Mouse (Mus musculus) urinary bladder, postnatal 14 days (tissue): ENCODE results near the gene Ccdc177.
"Not testable (repeated sequence)": the region's sequence is repeated elsewhere in the genome, so short reads cannot be mapped to it uniquely, and the experiment has no call there.

Experiments used
- DNase-seq: peaks from one replicate; pipeline ENCODE4 v3.0.0; 2021; ENCODE audit warnings: low spot score

Gene Ccdc177

GRCm38 (mm10) chr12:80760396-80760801 lies at the start of gene Ccdc177:
Gene Ccdc177 (minus strand): TSS chr12:80760687.
- peak; percentile 79 for DNase-seq

GRCm38 (mm10) chr12:80810005-80810404 lies 49.5 kb upstream of the Ccdc177 start:
- no peak for DNase-seq

- no peak for DNase-seq
Measured at GRCm38 (mm10) chr12:80807451-80808085, 47.1 kb upstream of the Ccdc177 start.

- DNase-seq: no peak
Measured at GRCm38 (mm10) chr12:80804861-80805428, 44.5 kb upstream of the Ccdc177 start.

- DNase-seq: peak; percentile 40
Measured at GRCm38 (mm10) chr12:80803924-80804323, 43.4 kb upstream of the Ccdc177 start.

GRCm38 (mm10) chr12:80801443-80801842 lies 41.0 kb upstream of the Ccdc177 start:
- DNase-seq: no peak

- DNase-seq: no peak
Measured at GRCm38 (mm10) chr12:80800156-80800555, 39.7 kb upstream of the Ccdc177 start.

- DNase-seq: no peak
Measured at GRCm38 (mm10) chr12:80798271-80798670, 37.8 kb upstream of the Ccdc177 start.

GRCm38 (mm10) chr12:80794935-80795785 lies 34.7 kb upstream of the Ccdc177 start:
- no peak for DNase-seq

GRCm38 (mm10) chr12:80794522-80794921 lies 34.0 kb upstream of the Ccdc177 start:
- DNase-seq: no peak

- DNase-seq: no peak
Measured at GRCm38 (mm10) chr12:80793535-80793934, 33.0 kb upstream of the Ccdc177 start.

- DNase-seq: no peak
Measured at GRCm38 (mm10) chr12:80792867-80793266, 32.4 kb upstream of the Ccdc177 start.

- no peak for DNase-seq
Measured at GRCm38 (mm10) chr12:80791571-80792444, 31.3 kb upstream of the Ccdc177 start.

GRCm38 (mm10) chr12:80790700-80791570 lies 30.4 kb upstream of the Ccdc177 start:
- DNase-seq: no peak

- peak; percentile 99 for DNase-seq
Measured at GRCm38 (mm10) chr12:80789849-80790694, 29.6 kb upstream of the Ccdc177 start, which contains the start of gene Susd6. Gene Susd6 (plus strand): TSS chr12:80790510.

GRCm38 (mm10) chr12:80789276-80789675 lies 28.8 kb upstream of the Ccdc177 start:
- DNase-seq: not testable (repeated sequence)

- no peak for DNase-seq
Measured at GRCm38 (mm10) chr12:80788188-80788587, 27.7 kb upstream of the Ccdc177 start.

- no peak for DNase-seq
Measured at GRCm38 (mm10) chr12:80787604-80788003, 27.1 kb upstream of the Ccdc177 start.

- DNase-seq: no peak
Measured at GRCm38 (mm10) chr12:80786591-80786990, 26.1 kb upstream of the Ccdc177 start.

GRCm38 (mm10) chr12:80785597-80785996 lies 25.1 kb upstream of the Ccdc177 start:
- DNase-seq: no peak
